Mouse (Mus musculus) midbrain, embryonic 13.5 days (tissue): Measurements from ENCODE around the gene 4931406C07Rik. TPM values are rescaled to one million over a fixed set of nuclear protein-coding genes. Genes with fewer than 3 reads are reported as not detected.

Experiments used
- ATAC-seq: fragments of 200-750 bp; cut with Nextera tagmentation; 2 replicates; pipeline ENCODE4 v1.8.0; 2017; ENCODE audit warnings: mild to moderate bottlenecking, moderate TSS enrichment, moderate library complexity
- H3K27ac ChIP-seq: fragments of 300-500 bp; sonication (generic); 2 replicates; pipeline ENCODE4 v1.5.1; 2015; ENCODE audit warnings: inconsistent platforms, mild to moderate bottlenecking, moderate library complexity
- H3K27me3 ChIP-seq: fragments of 300-500 bp; sonication (generic); 2 replicates; pipeline ENCODE4 v1.6.1; 2015; ENCODE audit warnings: mild to moderate bottlenecking, inconsistent platforms
- H3K36me3 ChIP-seq: fragments of 300-500 bp; sonication (generic); 2 replicates; pipeline ENCODE4 v1.6.1; 2015; ENCODE audit warnings: mild to moderate bottlenecking, inconsistent platforms
- H3K4me1 ChIP-seq: fragments of 300-500 bp; sonication (generic); replicated peaks from 2 replicates; pipeline ENCODE4 v1.6.1; 2015; ENCODE audit warnings: inconsistent platforms
- H3K4me2 ChIP-seq: fragments of 300-500 bp; sonication (generic); replicated peaks from 2 replicates; pipeline ENCODE4 v1.6.1; 2015; ENCODE audit warnings: moderate library complexity, mild to moderate bottlenecking, inconsistent platforms
- H3K4me3 ChIP-seq: fragments of 300-500 bp; sonication (generic); replicated peaks from 2 replicates; pipeline ENCODE4 v1.5.1; 2015; ENCODE audit warnings: mild to moderate bottlenecking, inconsistent platforms
- H3K9ac ChIP-seq: fragments of 300-500 bp; sonication (generic); replicated peaks from 2 replicates; pipeline ENCODE4 v1.6.1; 2015; ENCODE audit warnings: mild to moderate bottlenecking, inconsistent platforms
- H3K9me3 ChIP-seq: fragments of 300-500 bp; sonication (generic); 2 replicates; pipeline ENCODE4 v1.6.1; 2016; ENCODE audit warnings: mild to moderate bottlenecking, inconsistent platforms
- WGBS: fragments of 180-500 bp; shearing (Covaris S2); methylation state at CpG from one replicate; pipeline ENCODE4 v1.1.7; 2015; 5-methylcytosine and 5-hydroxymethylcytosine counted together
- polyA plus RNA-seq: library from polyadenylated mRNA; unstranded; fragments of >200 nt; fragmentation: Nextera tagmentation; extraction: Ambion mirVana; gene quantifications from 2 replicates; pipeline ENCODE4 v1.2.1, GENCODE M21; 2015

Gene 4931406C07Rik
- polyA plus RNA-seq, 1 experiment from 2014 or later: 13.4 TPM

GRCm38 (mm10) chr9:15285443-15285842 is 20.8 kb downstream of the 4931406C07Rik start:
- no peak overlapping the region for H3K4me3 ChIP-seq
- H3K4me2 ChIP-seq: no peak overlapping the region
- no peak overlapping the region for H3K9ac ChIP-seq
- no peak overlapping the region for H3K27ac ChIP-seq
- ATAC-seq: no peak
- WGBS: 69% methylated on average over 3 of the region's 3 CpGs
- no peaks in the 10 kb centered on the region for H3K9me3 ChIP-seq
- no peaks in the 10 kb centered on the region for H3K27me3 ChIP-seq
- peaks cover 24% of the 10 kb centered on the region for H3K36me3 ChIP-seq
- H3K4me1 ChIP-seq: peaks cover 9% of the 10 kb centered on the region

- H3K27ac ChIP-seq: peak overlapping the region; percentile 15; the same call in 1 of the 2 replicates
- H3K9ac ChIP-seq: peak overlapping the region; percentile 78
- H3K27me3 ChIP-seq: no peaks in the 10 kb centered on the region
- peak overlapping the region; percentile 87 for H3K4me2 ChIP-seq
- H3K4me3 ChIP-seq: peak overlapping the region; percentile 98
- 42% methylated on average over 5 of the region's 5 CpGs for WGBS
- no peaks in the 10 kb centered on the region for H3K9me3 ChIP-seq
- H3K4me1 ChIP-seq: peaks cover 28% of the 10 kb centered on the region
- ATAC-seq: peak; percentile 9
- H3K36me3 ChIP-seq: peaks cover 15% of the 10 kb centered on the region
These were observed 25.8 kb downstream of the 4931406C07Rik start for GRCm38 (mm10) chr9:15280491-15280879.

GRCm38 (mm10) chr9:15279649-15280490 is 26.4 kb downstream of the 4931406C07Rik start, which contains the start of gene Med17:
TSS of gene Med17 (minus strand) at chr9:15279931.
- H3K4me2 ChIP-seq: peak within 1 kb of the TSS; percentile 87
- peaks cover 28% of the 10 kb centered on the region for H3K4me1 ChIP-seq
- WGBS: 1% methylated on average over 57 of the region's 57 CpGs
- peak within 1 kb of the TSS; percentile 98 for H3K4me3 ChIP-seq
- no peaks in the 10 kb centered on the region for H3K27me3 ChIP-seq
- ATAC-seq: peak; percentile 98
- peak within 1 kb of the TSS; percentile 88 for H3K27ac ChIP-seq
- H3K36me3 ChIP-seq: peaks cover 19% of the 10 kb centered on the region
- H3K9ac ChIP-seq: peak within 1 kb of the TSS; percentile 99
- no peaks in the 10 kb centered on the region for H3K9me3 ChIP-seq

- peaks cover 28% of the 10 kb centered on the region for H3K4me1 ChIP-seq
- peak overlapping the region; percentile 99 for H3K9ac ChIP-seq
- peak overlapping the region; percentile 87 for H3K4me2 ChIP-seq
- 10% methylated on average over 19 of the region's 19 CpGs for WGBS
- peak overlapping the region; percentile 98 for H3K4me3 ChIP-seq
- H3K27ac ChIP-seq: peak overlapping the region; percentile 88
- H3K36me3 ChIP-seq: peaks cover 23% of the 10 kb centered on the region
- H3K27me3 ChIP-seq: no peaks in the 10 kb centered on the region
- no peak for ATAC-seq
- H3K9me3 ChIP-seq: no peaks in the 10 kb centered on the region
These were observed 27.1 kb downstream of the 4931406C07Rik start for GRCm38 (mm10) chr9:15279139-15279648.

GRCm38 (mm10) chr9:15278343-15278742 is 27.9 kb downstream of the 4931406C07Rik start:
- H3K4me1 ChIP-seq: peaks cover 28% of the 10 kb centered on the region
- peaks cover 31% of the 10 kb centered on the region for H3K36me3 ChIP-seq
- no peak for ATAC-seq
- H3K4me3 ChIP-seq: peak overlapping the region; percentile 98
- no peak overlapping the region; the same call in 1 of the 2 replicates for H3K4me2 ChIP-seq
- H3K27ac ChIP-seq: no peak overlapping the region
- WGBS: 95% methylated on average over 3 of the region's 3 CpGs
- H3K9ac ChIP-seq: 0 out of 2 replicates have a peak overlapping the region, but pooled peaks have one; percentile 99
- no peaks in the 10 kb centered on the region for H3K27me3 ChIP-seq
- H3K9me3 ChIP-seq: no peaks in the 10 kb centered on the region

- Histone ChIP-seq H3K9me3 (no peaks in the 10 kb centered on the region), H3K36me3 (peaks cover 46% of the 10 kb centered on the region), H3K4me3 (no peak overlapping the region), H3K4me2 (no peak overlapping the region), H3K9ac (no peak overlapping the region), H3K4me1 (peaks cover 28% of the 10 kb centered on the region), H3K27ac (no peak overlapping the region), H3K27me3 (no peaks in the 10 kb centered on the region)
- WGBS: 94% methylated on average over 4 of the region's 4 CpGs
- ATAC-seq: no peak
These were observed 29.4 kb downstream of the 4931406C07Rik start for GRCm38 (mm10) chr9:15276855-15277254.

GRCm38 (mm10) chr9:15273981-15274380 is 32.3 kb downstream of the 4931406C07Rik start:
- peaks cover 75% of the 10 kb centered on the region for H3K36me3 ChIP-seq
- peaks cover 14% of the 10 kb centered on the region for H3K4me1 ChIP-seq
- 89% methylated on average over 2 of the region's 2 CpGs for WGBS

GRCm38 (mm10) chr9:15263487-15263886 is 42.8 kb downstream of the 4931406C07Rik start:
- Histone ChIP-seq H3K36me3 (peaks cover 79% of the 10 kb centered on the region), H3K27ac (no peak overlapping the region), H3K27me3 (no peaks in the 10 kb centered on the region), H3K4me1 (no peaks in the 10 kb centered on the region), H3K4me2 (no peak overlapping the region), H3K9ac (no peak overlapping the region), H3K4me3 (no peak overlapping the region), H3K9me3 (no peaks in the 10 kb centered on the region)
- WGBS: 99% methylated on average over 10 of the region's 10 CpGs
- no peak for ATAC-seq

More at GRCm38 (mm10) chr9:15273981-15274380, 32.3 kb downstream of the 4931406C07Rik start:
- Histone ChIP-seq H3K4me2 (no peak overlapping the region), H3K27ac (no peak overlapping the region), H3K9me3 (no peaks in the 10 kb centered on the region), H3K4me3 (no peak overlapping the region), H3K27me3 (no peaks in the 10 kb centered on the region), H3K9ac (no peak overlapping the region)
- ATAC-seq: no peak

- Histone ChIP-seq H3K4me3 (no peak overlapping the region), H3K36me3 (peaks cover 65% of the 10 kb centered on the region), H3K27ac (no peak overlapping the region), H3K27me3 (no peaks in the 10 kb centered on the region), H3K4me1 (no peaks in the 10 kb centered on the region), H3K9me3 (no peaks in the 10 kb centered on the region), H3K4me2 (no peak overlapping the region), H3K9ac (no peak overlapping the region)
- ATAC-seq: no peak
- 97% methylated on average over 8 of the region's 8 CpGs for WGBS
These were observed 44.3 kb downstream of the 4931406C07Rik start for GRCm38 (mm10) chr9:15261980-15262379.

- H3K27ac ChIP-seq: no peak overlapping the region
- H3K36me3 ChIP-seq: peaks cover 11% of the 10 kb centered on the region
- no peaks in the 10 kb centered on the region for H3K27me3 ChIP-seq
- no peaks in the 10 kb centered on the region for H3K9me3 ChIP-seq
- H3K9ac ChIP-seq: no peak overlapping the region
- H3K4me2 ChIP-seq: no peak overlapping the region
- H3K4me1 ChIP-seq: no peaks in the 10 kb centered on the region
- ATAC-seq: no peak
- H3K4me3 ChIP-seq: no peak overlapping the region
- WGBS: 84% methylated on average over 3 of the region's 3 CpGs
These were observed 50.0 kb downstream of the 4931406C07Rik start for GRCm38 (mm10) chr9:15256214-15256613.

GRCm38 (mm10) chr9:15254501-15254900 is 51.7 kb downstream of the 4931406C07Rik start:
- 83% methylated on average over 7 of the region's 7 CpGs for WGBS

GRCm38 (mm10) chr9:15252196-15252595 is 54.1 kb downstream of the 4931406C07Rik start:
- Histone ChIP-seq H3K9ac (no peak overlapping the region), H3K4me1 (no peaks in the 10 kb centered on the region), H3K27ac (no peak overlapping the region), H3K9me3 (no peaks in the 10 kb centered on the region), H3K4me3 (no peak overlapping the region), H3K27me3 (no peaks in the 10 kb centered on the region), H3K4me2 (no peak overlapping the region), H3K36me3 (no peaks in the 10 kb centered on the region)
- no peak for ATAC-seq
- 82% methylated on average over 7 of the region's 7 CpGs for WGBS

More at GRCm38 (mm10) chr9:15254501-15254900, 51.7 kb downstream of the 4931406C07Rik start:
- no peak overlapping the region for H3K9ac ChIP-seq
- H3K4me3 ChIP-seq: no peak overlapping the region
- H3K4me1 ChIP-seq: no peaks in the 10 kb centered on the region
- no peaks in the 10 kb centered on the region for H3K9me3 ChIP-seq
- H3K27ac ChIP-seq: no peak overlapping the region
- H3K36me3 ChIP-seq: no peaks in the 10 kb centered on the region
- H3K4me2 ChIP-seq: no peak overlapping the region
- no peak for ATAC-seq
- no peaks in the 10 kb centered on the region for H3K27me3 ChIP-seq
